Mouse (Mus musculus) lung, postnatal 0 days (tissue): Measurements from ENCODE around the gene Slc7a10.

Experiments used
- CTCF ChIP-seq: IDR thresholded peaks from 2 replicates; pipeline ENCODE4 v1.5.1; 2016; ENCODE audit warnings: antibody characterized with exemption, mild to moderate bottlenecking
- EP300 ChIP-seq: IDR thresholded peaks from 2 replicates; pipeline ENCODE4 v1.6.1; 2016; ENCODE audit warnings: antibody characterized with exemption, mild to moderate bottlenecking, control low read depth

DNA sequence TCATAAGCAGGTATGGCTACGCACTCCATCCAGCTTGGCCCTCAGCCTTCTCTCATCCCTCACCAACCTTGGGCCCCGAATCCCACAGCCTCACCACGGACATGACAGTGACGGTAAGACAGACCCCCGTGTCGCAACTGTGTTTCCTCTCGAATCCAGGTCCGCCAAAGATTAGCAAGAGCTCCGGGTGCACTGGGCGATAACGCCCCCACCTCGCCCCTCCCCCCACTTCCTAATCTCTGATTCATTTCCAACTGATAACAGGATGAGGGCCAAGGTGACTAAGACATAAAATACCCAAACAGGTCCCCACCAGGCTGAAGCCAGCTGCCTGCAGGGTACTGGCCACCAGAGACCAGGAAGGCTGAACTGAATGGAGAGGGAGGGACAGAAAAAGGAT is 31.7 kb upstream of the Slc7a10 start:
- TF ChIP-seq CTCF (no peak), EP300 (no peak)
